Mouse (Mus musculus) cerebellum, adult 2 months (tissue): Measurements from ENCODE around the gene Ndrg3.

Source experiments
- CTCF ChIP-seq: fragments of 200-500 bp; IDR thresholded peaks from 2 replicates; pipeline ENCODE4 v1.5.1; 2011; ENCODE audit warnings: low read depth, mild to moderate bottlenecking, control low read depth, low read length, moderate library complexity, borderline replicate concordance; ENCODE audit not compliant: insufficient read depth
- POLR2A ChIP-seq: fragments of 200-500 bp; IDR thresholded peaks from 2 replicates; pipeline ENCODE4 v1.6.1; 2011; ENCODE audit warnings: low read length, control low read depth, borderline replicate concordance; ENCODE audit not compliant: insufficient read depth

DNA sequence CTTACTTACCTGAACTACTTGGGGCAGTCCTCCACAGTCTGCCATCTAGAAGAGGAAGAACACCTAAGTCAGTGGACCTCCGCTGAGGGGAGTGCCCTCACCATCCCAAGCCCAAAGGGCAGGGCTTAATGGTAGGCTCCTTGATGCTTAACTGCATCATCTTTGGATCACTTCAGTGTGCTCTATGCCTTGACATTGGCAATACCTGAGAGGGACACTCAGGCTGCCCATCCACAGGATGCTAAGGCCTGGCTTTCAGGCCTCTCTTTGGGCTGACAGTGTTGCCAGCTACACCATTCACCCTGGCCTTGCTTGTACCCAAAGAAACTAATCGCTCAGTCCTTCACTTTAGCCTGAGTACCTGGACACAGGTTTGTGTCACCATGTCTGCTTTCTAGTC is 60.4 kb downstream of the Ndrg3 start:
- no peak for TF ChIP-seq POLR2A
- TF ChIP-seq CTCF = no peak
